9 mouse cellular contexts compared by ENCODE assay signal in genomic region chr2:35983869-35984268, GRCm38 (mm10). TPM values are rescaled to one million over a fixed set of nuclear protein-coding genes. Genes with fewer than 3 reads are reported as not detected.
DNase-seq lines count a peak whose midpoint lies in the region; ATAC-seq and TF ChIP-seq lines count a peak whose summit lies in the region.
"Had no signal": no experiment of that assay in that cellular context is flagged by ENCODE, and none has a peak within 500 bp of the region (broad histone marks: within the 10 kb centered on the region; RNA-seq: fewer than 3 reads in every experiment).

No protein-coding gene starts in this region.

- peak; percentile 47 for DNase-seq in cerebellum, adult 11 months
- DNase-seq in CD8-positive naive resting alpha-beta T cell, adult 2 months (ENCODE audit: low read depth in 2 of 2, low spot score in 2 of 2) = peak; percentile 50 to 57
- DNase-seq in brain, embryonic 14.5 days (ENCODE audit: low read depth) = peak; percentile 82
- DNase-seq in forebrain, embryonic 14.5 days (ENCODE audit: low spot score) = peak; percentile 86
- peak; percentile 70 to 73 for DNase-seq in kidney, postnatal 25 days
- peak; percentile 72 for DNase-seq in lung, postnatal 14 days
- DNase-seq in right cerebral cortex, postnatal 4 days = peak; percentile 72

- 3% methylated on average over 7 of the region's 7 CpGs for WGBS in forebrain, embryonic 14.5 days

- no peak overlapping the region for H3K27ac ChIP-seq in forebrain, embryonic 14.5 days (ENCODE audit: low read depth, low read length)
- H3K27ac ChIP-seq: hindbrain, embryonic 15.5 days had no signal

- H3K27me3 ChIP-seq in forebrain, embryonic 14.5 days (replicated peaks; ENCODE audit: control insufficient read depth, insufficient read depth, low read length) = no peaks in the 10 kb centered on the region

- no peak for ATAC-seq in cerebellum, adult (ENCODE audit: insufficient number of reproducible peaks, low FRiP score, low TSS enrichment)
- no peak for ATAC-seq in forebrain, embryonic 14.5 days

- TF ChIP-seq POLR2A in brain, embryonic 14.5 days (IDR thresholded peaks at IDR 0.05; ENCODE audit: borderline replicate concordance, extremely low read depth, insufficient read depth, insufficient read length, poor library complexity, severe bottlenecking) = no peak

- H3K4me3 ChIP-seq in forebrain, embryonic 14.5 days (ENCODE audit: low read depth, low read length) = no peak overlapping the region
- H3K4me3 ChIP-seq: hindbrain, embryonic 15.5 days had no signal

- no peaks in the 10 kb centered on the region for H3K36me3 ChIP-seq in forebrain, embryonic 14.5 days (ENCODE audit: control insufficient read depth, insufficient read depth, low read length)
- H3K36me3 ChIP-seq: hindbrain, embryonic 15.5 days had no signal

- peak; percentile 80 for TF ChIP-seq CTCF in brain, embryonic 14.5 days (IDR thresholded peaks at IDR 0.05; ENCODE audit: borderline replicate concordance, extremely low read depth, insufficient read depth, insufficient read length)

- H3K9me3 ChIP-seq in forebrain, embryonic 14.5 days (replicated peaks; ENCODE audit: control insufficient read depth, low read length) = no peaks in the 10 kb centered on the region
- H3K9me3 ChIP-seq: hindbrain, embryonic 15.5 days had no signal

- no peak overlapping the region for H3K4me2 ChIP-seq in forebrain, embryonic 14.5 days (ENCODE audit: low read length)
- H3K4me2 ChIP-seq: hindbrain, embryonic 15.5 days had no signal

- peaks cover under 1% of the 10 kb centered on the region; the same call in 1 of the 2 replicates for H3K4me1 ChIP-seq in forebrain, embryonic 14.5 days (ENCODE audit: control insufficient read depth, insufficient read depth, low read length)

- no peak overlapping the region for H3K9ac ChIP-seq in forebrain, embryonic 14.5 days (ENCODE audit: low read length)
- H3K9ac ChIP-seq: hindbrain, embryonic 15.5 days had no signal

RNA-seq across cellular contexts. Expression of gene Ttll11, which starts 4.2 kb away (rescaled TPM):
- polyA plus RNA-seq in brain, embryonic 14.5 days (2012; rRNA removed) = 7.8 and 9.3 TPM in 2 replicates
- 2.4 and 3.1 TPM in 2 replicates for polyA plus RNA-seq in forebrain, embryonic 14.5 days (2014; fragmentation: Nextera tagmentation; extraction: Ambion mirVana)
